Mouse (Mus musculus) adrenal gland, adult 8-10 months (tissue): ENCODE measurements at regions not wholly inside any gene's neighbourhood (a gene's known extent, or its start where the extent isn't known, plus 50 kb on each side); places are given as distances from the start of the nearest gene placed in this dataset.

ENCODE experiments used
- DNase-seq: peaks from one replicate; pipeline ENCODE4 v3.0.0; 2022

DNA sequence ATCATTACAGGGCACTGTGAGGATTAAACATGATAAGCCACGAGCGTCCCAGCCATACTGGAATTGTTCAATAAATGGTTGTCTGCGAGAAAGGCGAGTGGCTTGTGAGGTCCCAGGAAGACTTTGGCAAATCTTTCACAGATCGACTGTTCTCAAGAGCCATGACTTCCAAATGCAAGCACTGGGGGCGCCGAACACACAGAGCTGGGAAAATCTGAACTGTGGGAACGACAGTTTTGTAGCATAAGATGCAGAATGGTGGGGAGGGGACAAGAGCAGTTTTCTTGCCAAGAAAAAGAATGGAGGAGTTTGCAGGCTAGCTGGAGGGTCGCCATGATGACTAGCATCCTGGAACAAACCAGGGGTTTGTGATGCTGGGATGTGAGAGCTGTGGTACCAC is 300.8 kb downstream of the Bcor start:
- no peak for DNase-seq

DNA sequence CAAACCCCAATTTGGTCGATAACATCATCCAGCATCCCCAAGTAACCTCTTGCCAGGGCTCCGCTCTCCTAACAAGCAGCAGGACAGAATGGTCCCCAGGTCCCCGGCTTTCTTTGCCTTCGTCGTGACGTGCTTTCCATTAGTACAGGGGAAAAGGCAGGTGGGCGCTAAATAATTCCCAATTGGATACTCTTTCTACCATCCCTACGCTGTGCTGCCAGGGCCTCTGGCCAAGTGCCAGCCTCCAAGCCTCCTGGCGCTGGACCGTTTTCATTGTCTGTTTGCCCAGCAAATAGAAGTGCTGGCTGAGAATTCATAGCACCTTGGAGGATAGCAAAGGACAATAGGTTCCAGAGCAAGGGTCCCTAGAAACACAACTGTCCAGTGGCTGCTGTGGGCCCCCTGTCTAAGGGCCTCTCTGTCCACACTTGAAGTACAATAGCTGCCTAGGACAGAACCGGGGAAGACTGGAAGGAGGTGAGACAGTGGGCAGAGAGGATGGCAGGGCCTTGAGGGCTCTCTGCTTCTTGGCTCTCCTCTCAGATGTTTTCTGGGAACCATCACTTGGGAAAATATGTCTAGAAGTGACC is 298.9 kb downstream of the Bcor start:
- no peak for DNase-seq

- no peak for DNase-seq
Measured at GRCm38 (mm10) chrX:11861892-11862291, 298.3 kb downstream of the Bcor start.

GRCm38 (mm10) chrX:11863106-11863505 is 297.0 kb downstream of the Bcor start:
- no peak for DNase-seq

- no peak for DNase-seq
Measured at GRCm38 (mm10) chrX:11873913-11874312, 286.2 kb downstream of the Bcor start.

- no peak for DNase-seq
Measured at GRCm38 (mm10) chrX:11876636-11877035, 283.5 kb downstream of the Bcor start.

DNA sequence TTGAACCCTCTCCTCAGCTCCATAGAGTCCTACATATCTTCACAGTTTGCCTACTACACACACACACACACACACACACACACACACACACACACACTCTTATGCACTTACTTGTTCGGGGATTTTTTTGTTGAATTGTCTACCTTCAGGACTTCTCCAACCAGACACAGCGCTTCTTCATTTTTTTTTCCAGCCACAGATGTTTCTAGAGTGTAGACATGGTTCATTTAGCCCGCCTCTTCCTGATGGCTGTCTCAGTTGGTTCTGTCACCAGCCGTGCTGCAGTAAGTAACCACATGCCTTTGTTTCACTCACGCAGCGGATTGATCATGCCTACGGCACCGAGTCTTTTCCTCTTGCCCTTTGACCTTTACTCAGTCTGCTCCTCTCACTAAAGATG is 282.1 kb downstream of the Bcor start:
- DNase-seq: no peak

- DNase-seq: no peak
Measured at GRCm38 (mm10) chrX:11880972-11881371, 279.2 kb downstream of the Bcor start.

- no peak for DNase-seq
Measured at GRCm38 (mm10) chrX:11883738-11884716, 276.1 kb downstream of the Bcor start.

DNA sequence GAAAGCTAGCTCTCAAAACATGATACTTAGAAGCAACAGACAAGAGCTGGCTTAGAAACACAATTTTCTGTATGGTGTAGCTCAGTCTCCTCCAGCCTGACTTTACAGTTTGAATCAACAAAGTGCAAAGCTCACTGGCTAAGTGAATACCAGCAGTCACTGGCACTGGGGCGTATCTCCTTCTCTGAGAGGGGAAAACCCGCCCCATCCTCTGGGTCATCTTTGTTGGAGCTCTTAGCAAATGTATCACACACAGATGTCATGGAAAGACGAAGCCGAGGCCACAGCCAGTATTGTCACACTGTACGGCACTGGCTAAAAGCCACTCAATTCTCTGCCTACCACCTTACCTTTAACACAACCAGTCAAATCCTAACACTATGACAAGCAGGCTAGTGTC is 267.8 kb downstream of the Bcor start:
- no peak for DNase-seq

GRCm38 (mm10) chrX:11893606-11894279 is 266.4 kb downstream of the Bcor start:
- no peak for DNase-seq

GRCm38 (mm10) chrX:11894280-11894662 is 265.9 kb downstream of the Bcor start:
- DNase-seq: no peak

GRCm38 (mm10) chrX:11895396-11895795 is 264.8 kb downstream of the Bcor start:
- DNase-seq: no peak

GRCm38 (mm10) chrX:11898280-11898679 is 261.9 kb downstream of the Bcor start:
- DNase-seq: no peak

GRCm38 (mm10) chrX:11899051-11899450 is 261.1 kb downstream of the Bcor start:
- no peak for DNase-seq

DNA sequence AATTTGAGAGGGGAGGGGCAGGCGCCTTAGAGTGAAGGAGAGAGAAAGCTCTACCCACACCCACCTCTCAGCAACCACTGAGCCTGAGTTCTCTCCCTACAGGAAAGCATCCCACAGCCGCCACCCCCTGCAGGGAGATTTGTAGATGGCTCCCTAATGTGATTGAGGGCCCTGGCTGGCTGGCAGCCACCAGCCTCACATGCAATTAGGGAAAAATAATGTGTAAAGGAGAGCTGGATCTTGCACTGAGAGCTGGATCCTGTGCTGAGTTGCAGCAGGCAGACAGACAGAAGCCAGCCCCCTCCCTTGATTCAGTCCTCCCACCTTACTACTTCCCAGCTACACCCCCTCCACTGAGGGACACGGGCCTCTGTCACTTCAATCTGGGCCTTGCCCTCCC is 260.2 kb downstream of the Bcor start:
- DNase-seq: no peak

DNA sequence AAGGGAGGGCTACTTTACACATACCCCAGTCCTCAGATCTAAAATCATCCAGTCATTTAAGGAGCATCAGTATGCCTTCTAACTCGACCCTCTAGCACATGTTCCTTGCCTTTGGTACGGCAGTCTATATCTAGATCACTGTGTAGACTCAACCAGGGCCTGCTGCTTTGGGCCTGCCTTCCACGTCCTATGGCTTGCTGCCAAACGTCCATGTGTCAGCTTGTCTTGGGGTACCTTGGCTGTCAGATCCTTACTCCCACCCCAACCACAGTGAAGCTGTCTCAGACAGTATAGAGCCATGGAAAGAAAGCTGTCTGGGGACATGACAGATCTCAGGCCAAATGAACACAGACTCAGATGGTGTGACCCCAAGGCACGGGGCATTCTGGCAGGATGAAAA is 258.4 kb downstream of the Bcor start:
- DNase-seq: no peak

DNA sequence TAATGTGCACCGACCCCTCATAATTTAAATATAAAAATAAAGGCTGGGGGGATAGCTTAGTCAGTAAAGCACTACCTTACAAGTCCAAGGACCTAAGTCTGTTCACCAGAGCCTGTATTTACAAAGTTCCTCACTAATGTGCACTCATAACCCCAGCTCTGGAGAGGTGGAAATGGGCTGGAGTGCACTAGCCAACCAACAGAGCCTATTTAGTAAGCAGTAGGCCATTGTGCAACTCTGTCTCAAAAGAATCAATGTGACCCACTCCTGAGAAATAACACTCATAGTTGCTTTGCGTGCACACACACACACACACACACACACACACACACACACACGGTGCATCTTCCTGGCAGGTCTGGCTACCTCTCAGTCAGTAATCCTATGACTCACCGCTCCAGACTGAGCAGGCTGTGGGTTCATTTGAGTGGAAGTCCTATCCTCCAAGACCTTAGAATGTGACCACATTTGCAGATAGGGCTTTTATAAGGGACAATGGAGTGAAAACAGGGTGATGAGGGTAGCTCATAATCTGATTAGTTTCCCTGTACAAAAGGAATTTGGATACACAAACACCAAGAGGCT is 256.9 kb downstream of the Bcor start:
- no peak for DNase-seq

- DNase-seq: no peak
Measured at GRCm38 (mm10) chrX:11905231-11905630, 254.9 kb downstream of the Bcor start.

DNA sequence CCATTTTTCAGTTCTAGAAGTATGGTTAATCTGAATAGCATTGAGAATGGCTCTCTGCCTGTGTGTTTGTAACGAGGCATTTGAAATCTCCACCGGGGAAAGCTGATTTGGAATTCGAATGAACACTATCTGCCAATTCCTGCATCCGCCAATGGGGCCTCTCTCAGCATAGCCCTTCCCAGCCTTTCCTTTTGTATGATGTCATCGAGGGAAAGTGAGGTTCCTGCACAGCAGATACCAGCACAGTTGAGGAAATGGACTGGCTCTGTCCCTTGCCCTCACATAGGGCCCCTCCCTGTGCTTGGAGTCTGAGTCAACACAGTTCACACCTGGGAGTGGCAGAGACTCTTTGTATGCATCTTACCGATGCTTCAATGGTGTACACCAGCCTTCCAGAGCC is 253.0 kb downstream of the Bcor start:
- no peak for DNase-seq

- no peak for DNase-seq
Measured at GRCm38 (mm10) chrX:11915984-11916383, 244.2 kb downstream of the Bcor start.

DNA sequence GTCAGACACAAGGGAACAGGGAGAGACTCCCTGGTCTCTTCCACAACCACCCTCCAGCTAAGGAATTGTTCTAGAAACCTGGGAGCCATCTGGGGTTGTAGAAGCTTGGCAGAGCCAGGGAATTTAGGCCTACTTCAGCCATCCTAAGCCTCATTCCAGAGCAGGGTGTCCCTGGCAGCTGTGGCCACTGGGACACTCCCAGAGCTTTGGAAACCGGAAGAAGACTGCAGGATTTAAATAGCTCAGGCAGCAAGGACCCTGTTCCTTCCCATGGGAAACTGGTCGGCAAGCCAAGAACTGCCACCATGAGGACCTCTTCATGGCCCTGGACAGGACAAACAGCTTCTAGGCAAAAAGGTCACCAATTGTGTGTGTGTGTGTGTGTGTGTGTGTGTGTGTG is 239.9 kb downstream of the Bcor start:
- DNase-seq: no peak

- no peak for DNase-seq
Measured at GRCm38 (mm10) chrX:11924639-11925302, 235.4 kb downstream of the Bcor start.
